Mouse (Mus musculus): ENCODE data around the gene Uqcc3. TPM values are rescaled to one million over a fixed set of nuclear protein-coding genes. Genes with fewer than 3 reads are reported as not detected.

Uqcc3 gene
- polyA plus RNA-seq, 1 experiment, result 37.6 TPM

GRCm38 (mm10) chr19:8920073-8920736 is 39.5 kb upstream of the Uqcc3 start, which contains the start of gene B3gat3:
B3gat3 (plus strand) TSS chr19:8920374.
- Histone ChIP-seq H3K4me3 (replicated peaks; ENCODE audit: extremely low read depth, low read depth, low read length) (peak within 1 kb of the TSS; percentile 79), H3K4me1 (ENCODE audit: control insufficient read depth, insufficient read depth, low read length) (peaks cover 5% of the 10 kb centered on the region)
- 2% methylated on average over 50 of the region's 50 CpGs for WGBS
- DNase-seq, result peak; percentile 97
- TF ChIP-seq POLR2A (IDR thresholded peaks at IDR 0.05; ENCODE audit: borderline replicate concordance, extremely low read depth, low read depth, low read length) (peak; percentile 96), CTCF (IDR thresholded peaks at IDR 0.05; ENCODE audit: insufficient read depth, low read length) (no peak)

GRCm38 (mm10) chr19:8919684-8920072 is 39.0 kb upstream of the Uqcc3 start:
- DNase-seq, result no peak
- peaks cover 5% of the 10 kb centered on the region for H3K4me1 ChIP-seq (ENCODE audit: control insufficient read depth, insufficient read depth, low read length)
- WGBS, result 68% methylated on average over 6 of the region's 6 CpGs
- H3K4me3 ChIP-seq (replicated peaks; ENCODE audit: extremely low read depth, low read depth, low read length), result no peak overlapping the region
- TF ChIP-seq POLR2A (IDR thresholded peaks at IDR 0.05; ENCODE audit: borderline replicate concordance, extremely low read depth, low read depth, low read length) (no peak), CTCF (IDR thresholded peaks at IDR 0.05; ENCODE audit: insufficient read depth, low read length) (no peak)

GRCm38 (mm10) chr19:8919000-8919399 is 38.3 kb upstream of the Uqcc3 start:
- no peak overlapping the region for H3K4me3 ChIP-seq (replicated peaks; ENCODE audit: extremely low read depth, low read depth, low read length)
- no peak for TF ChIP-seq POLR2A (IDR thresholded peaks at IDR 0.05; ENCODE audit: borderline replicate concordance, extremely low read depth, low read depth, low read length)
- no peak for TF ChIP-seq CTCF (IDR thresholded peaks at IDR 0.05; ENCODE audit: insufficient read depth, low read length)
- peaks cover 5% of the 10 kb centered on the region for H3K4me1 ChIP-seq (ENCODE audit: control insufficient read depth, insufficient read depth, low read length)
- DNase-seq, result no peak
- 85% methylated on average over 3 of the region's 3 CpGs for WGBS

GRCm38 (mm10) chr19:8914212-8914611 is 33.5 kb upstream of the Uqcc3 start:
- Histone ChIP-seq H3K4me3 (replicated peaks; ENCODE audit: extremely low read depth, low read depth, low read length) (no peak overlapping the region), H3K4me1 (ENCODE audit: control insufficient read depth, insufficient read depth, low read length) (no peaks in the 10 kb centered on the region)
- TF ChIP-seq CTCF (IDR thresholded peaks at IDR 0.05; ENCODE audit: insufficient read depth, low read length), result no peak
- TF ChIP-seq POLR2A (IDR thresholded peaks at IDR 0.05; ENCODE audit: borderline replicate concordance, extremely low read depth, low read depth, low read length), result no peak
- WGBS, result 96% methylated on average over 3 of the region's 3 CpGs
- DNase-seq, result no peak

- no peak for DNase-seq
- WGBS, result 97% methylated on average over 5 of the region's 5 CpGs
- TF ChIP-seq POLR2A (IDR thresholded peaks at IDR 0.05; ENCODE audit: borderline replicate concordance, extremely low read depth, low read depth, low read length) (no peak), CTCF (IDR thresholded peaks at IDR 0.05; ENCODE audit: insufficient read depth, low read length) (no peak)
- Histone ChIP-seq H3K4me1 (ENCODE audit: control insufficient read depth, insufficient read depth, low read length) (no peaks in the 10 kb centered on the region), H3K4me3 (replicated peaks; ENCODE audit: extremely low read depth, low read depth, low read length) (no peak overlapping the region)
These were observed 31.1 kb upstream of the Uqcc3 start for GRCm38 (mm10) chr19:8911810-8912209.

- no peak overlapping the region for H3K4me3 ChIP-seq (replicated peaks; ENCODE audit: extremely low read depth, low read depth, low read length)
- WGBS, result 91% methylated on average over 6 of the region's 6 CpGs
- DNase-seq, result no peak
- no peaks in the 10 kb centered on the region for H3K4me1 ChIP-seq (ENCODE audit: control insufficient read depth, insufficient read depth, low read length)
- TF ChIP-seq POLR2A (IDR thresholded peaks at IDR 0.05; ENCODE audit: borderline replicate concordance, extremely low read depth, low read depth, low read length), result no peak
- no peak for TF ChIP-seq CTCF (IDR thresholded peaks at IDR 0.05; ENCODE audit: insufficient read depth, low read length)
These were observed 27.8 kb upstream of the Uqcc3 start for GRCm38 (mm10) chr19:8908531-8908930.

GRCm38 (mm10) chr19:8903412-8903811 is 22.7 kb upstream of the Uqcc3 start:
- Histone ChIP-seq H3K4me1 (ENCODE audit: control insufficient read depth, insufficient read depth, low read length) (peaks cover 5% of the 10 kb centered on the region; the same call in 1 of the 2 replicates), H3K4me3 (replicated peaks; ENCODE audit: extremely low read depth, low read depth, low read length) (no peak overlapping the region)
- TF ChIP-seq POLR2A (IDR thresholded peaks at IDR 0.05; ENCODE audit: borderline replicate concordance, extremely low read depth, low read depth, low read length), result no peak
- TF ChIP-seq CTCF (IDR thresholded peaks at IDR 0.05; ENCODE audit: insufficient read depth, low read length), result no peak
- DNase-seq, result no peak
- WGBS, result 89% methylated on average over 5 of the region's 5 CpGs

GRCm38 (mm10) chr19:8899079-8899478 is 18.4 kb upstream of the Uqcc3 start:
- peaks cover 9% of the 10 kb centered on the region; the same call in 1 of the 2 replicates for H3K4me1 ChIP-seq (ENCODE audit: control insufficient read depth, insufficient read depth, low read length)
- DNase-seq, result no peak
- TF ChIP-seq CTCF (IDR thresholded peaks at IDR 0.05; ENCODE audit: insufficient read depth, low read length), result no peak
- TF ChIP-seq POLR2A (IDR thresholded peaks at IDR 0.05; ENCODE audit: borderline replicate concordance, extremely low read depth, low read depth, low read length), result no peak
- no peak overlapping the region for H3K4me3 ChIP-seq (replicated peaks; ENCODE audit: extremely low read depth, low read depth, low read length)
- 27% methylated on average over 3 of the region's 3 CpGs for WGBS

GRCm38 (mm10) chr19:8898576-8898975 is 17.9 kb upstream of the Uqcc3 start:
- no peak for DNase-seq
- no peak for TF ChIP-seq POLR2A (IDR thresholded peaks at IDR 0.05; ENCODE audit: borderline replicate concordance, extremely low read depth, low read depth, low read length)
- no peak for TF ChIP-seq CTCF (IDR thresholded peaks at IDR 0.05; ENCODE audit: insufficient read depth, low read length)
- Histone ChIP-seq H3K4me3 (replicated peaks; ENCODE audit: extremely low read depth, low read depth, low read length) (peak overlapping the region; percentile 97), H3K4me1 (ENCODE audit: control insufficient read depth, insufficient read depth, low read length) (peaks cover 9% of the 10 kb centered on the region; the same call in 1 of the 2 replicates)
- under 1% methylated on average over 13 of the region's 13 CpGs for WGBS

- WGBS, result under 1% methylated on average over 50 of the region's 53 CpGs
- TF ChIP-seq POLR2A (IDR thresholded peaks at IDR 0.05; ENCODE audit: borderline replicate concordance, extremely low read depth, low read depth, low read length) (peak; percentile 87; the same call in 1 of the 2 replicates), CTCF (IDR thresholded peaks at IDR 0.05; ENCODE audit: insufficient read depth, low read length) (no peak)
- Histone ChIP-seq H3K4me3 (replicated peaks; ENCODE audit: extremely low read depth, low read depth, low read length) (peak within 1 kb of the TSS; percentile 97), H3K4me1 (ENCODE audit: control insufficient read depth, insufficient read depth, low read length) (peaks cover 9% of the 10 kb centered on the region; the same call in 1 of the 2 replicates)
- peak; percentile 92 for DNase-seq
These were observed 17.3 kb upstream of the Uqcc3 start, which contains the start of gene Ganab for GRCm38 (mm10) chr19:8897865-8898495. Ganab (plus strand) TSS chr19:8898071.

Measured in lung, adult 2 months (tissue).